Mouse (Mus musculus): Measurements from ENCODE around the gene Olfr552.

- no peak for TF ChIP-seq CTCF (IDR thresholded peaks at IDR 0.05; ENCODE audit: low read depth, low read length)
- no peak for TF ChIP-seq POLR2A (IDR thresholded peaks at IDR 0.05; ENCODE audit: extremely low read depth, insufficient read depth, low read length)
Observed at GRCm38 (mm10) chr7:102571142-102571541, 26.4 kb upstream of the Olfr552 start, which contains the start of gene Olfr550.

All from liver, adult 2 months (tissue).